Mouse (Mus musculus) heart, embryonic 16.5 days (tissue): ENCODE measurements at regions not wholly inside any gene's neighbourhood (a gene's known extent, or its start where the extent isn't known, plus 50 kb on each side); places are given as distances from the start of the nearest gene placed in this dataset.

ENCODE experiments used
- ATAC-seq: fragments of 200-750 bp; cut with Nextera tagmentation; replicated peaks from 2 replicates; pipeline ENCODE4 v1.8.0; 2017; ENCODE audit warnings: moderate number of reproducible peaks; ENCODE audit not compliant: insufficient read depth, low FRiP score; ENCODE audit errors: extremely low read depth
- H3K27ac ChIP-seq: fragments of 300-500 bp; sonication (generic); 2 replicates; pipeline ENCODE4 v1.5.1; 2014; ENCODE audit warnings: mild to moderate bottlenecking, low read length, control low read depth, moderate library complexity
- H3K27me3 ChIP-seq: fragments of 300-500 bp; sonication (generic); 2 replicates; pipeline ENCODE4 v1.6.1; 2014; ENCODE audit warnings: low read length, mixed read lengths; ENCODE audit not compliant: control insufficient read depth, insufficient read depth
- H3K36me3 ChIP-seq: fragments of 300-500 bp; sonication (generic); 2 replicates; pipeline ENCODE4 v1.6.1; 2014; ENCODE audit not compliant: control insufficient read depth, insufficient read depth
- H3K4me1 ChIP-seq: fragments of 300-500 bp; sonication (generic); 2 replicates; pipeline ENCODE4 v1.6.1; 2014; ENCODE audit warnings: low read length, mixed read lengths; ENCODE audit not compliant: control insufficient read depth, insufficient read depth
- H3K4me2 ChIP-seq: fragments of 300-500 bp; sonication (generic); 2 replicates; pipeline ENCODE4 v1.6.1; 2014; ENCODE audit warnings: low read depth, mild to moderate bottlenecking, control low read depth, low read length
- H3K4me3 ChIP-seq: fragments of 300-500 bp; sonication (generic); 2 replicates; pipeline ENCODE4 v1.5.1; 2014; ENCODE audit warnings: mild to moderate bottlenecking, control low read depth, low read length
- H3K9ac ChIP-seq: fragments of 300-500 bp; sonication (generic); 2 replicates; pipeline ENCODE4 v1.6.1; 2014; ENCODE audit warnings: low read length, control low read depth
- H3K9me3 ChIP-seq: fragments of 300-500 bp; sonication (generic); replicated peaks from 2 replicates; pipeline ENCODE4 v1.6.1; 2016; ENCODE audit warnings: low read length; ENCODE audit not compliant: control insufficient read depth
- WGBS: fragments of 180-500 bp; shearing (Covaris S2); extraction: QIAGEN DNeasy Blood & Tissue Kit; methylation state at CpG from one replicate; pipeline ENCODE4 v1.1.7; 2014; 5-methylcytosine and 5-hydroxymethylcytosine counted together

DNA sequence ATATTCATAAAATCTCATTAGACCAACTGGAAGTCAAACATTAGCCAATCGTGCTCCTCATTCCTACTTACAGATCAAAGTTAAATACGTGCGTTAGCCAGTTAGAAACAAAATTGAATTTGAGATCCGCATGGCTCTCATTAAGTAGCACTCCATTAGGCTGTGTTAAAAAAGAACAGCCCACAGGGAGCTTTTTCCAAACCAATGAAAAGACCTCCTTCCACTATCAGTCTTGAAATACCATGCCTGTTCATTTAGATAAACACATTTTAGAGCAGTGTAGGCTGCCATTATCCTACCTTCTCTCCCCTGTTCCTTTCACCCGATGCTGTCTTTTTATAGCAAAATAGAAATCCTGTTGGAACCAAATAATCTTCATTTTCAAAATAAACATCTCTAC lies 261.5 kb upstream of the Ppargc1a start:
- no peak overlapping the region for H3K9ac ChIP-seq
- no peaks in the 10 kb centered on the region for H3K9me3 ChIP-seq
- no peak for ATAC-seq
- H3K4me2 ChIP-seq, result no peak overlapping the region
- H3K27ac ChIP-seq, result no peak overlapping the region
- no peaks in the 10 kb centered on the region for H3K36me3 ChIP-seq
- no peaks in the 10 kb centered on the region for H3K27me3 ChIP-seq
- WGBS, result 77% methylated on average over 5 of the region's 5 CpGs
- no peak overlapping the region for H3K4me3 ChIP-seq
- no peaks in the 10 kb centered on the region for H3K4me1 ChIP-seq

DNA sequence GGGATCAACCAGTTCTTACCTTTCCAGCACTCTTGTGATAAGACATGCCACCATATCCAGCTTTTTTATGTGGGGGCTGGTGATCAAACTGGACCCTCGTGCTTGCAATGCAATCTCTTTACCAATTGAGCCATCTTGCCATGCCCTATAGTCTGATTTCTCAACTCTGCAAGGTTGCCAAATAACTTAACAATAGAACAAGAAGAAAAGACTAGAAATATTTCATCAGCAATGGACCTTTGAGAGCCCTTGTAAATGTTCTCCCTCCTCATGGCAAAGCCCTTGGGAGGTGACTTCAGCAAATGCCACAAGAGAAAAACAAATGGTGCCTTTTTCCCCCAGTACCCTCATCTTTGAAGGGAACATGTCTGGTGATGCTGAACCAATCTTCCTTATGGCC lies 258.7 kb upstream of the Ppargc1a start:
- H3K4me1 ChIP-seq, result no peaks in the 10 kb centered on the region
- no peak for ATAC-seq
- no peaks in the 10 kb centered on the region for H3K9me3 ChIP-seq
- no peak overlapping the region for H3K4me2 ChIP-seq
- H3K27ac ChIP-seq, result no peak overlapping the region
- no peak overlapping the region for H3K4me3 ChIP-seq
- no peak overlapping the region for H3K9ac ChIP-seq
- H3K36me3 ChIP-seq, result no peaks in the 10 kb centered on the region
- WGBS, result 88% methylated on average over 1 of the region's 1 CpGs
- H3K27me3 ChIP-seq, result no peaks in the 10 kb centered on the region

DNA sequence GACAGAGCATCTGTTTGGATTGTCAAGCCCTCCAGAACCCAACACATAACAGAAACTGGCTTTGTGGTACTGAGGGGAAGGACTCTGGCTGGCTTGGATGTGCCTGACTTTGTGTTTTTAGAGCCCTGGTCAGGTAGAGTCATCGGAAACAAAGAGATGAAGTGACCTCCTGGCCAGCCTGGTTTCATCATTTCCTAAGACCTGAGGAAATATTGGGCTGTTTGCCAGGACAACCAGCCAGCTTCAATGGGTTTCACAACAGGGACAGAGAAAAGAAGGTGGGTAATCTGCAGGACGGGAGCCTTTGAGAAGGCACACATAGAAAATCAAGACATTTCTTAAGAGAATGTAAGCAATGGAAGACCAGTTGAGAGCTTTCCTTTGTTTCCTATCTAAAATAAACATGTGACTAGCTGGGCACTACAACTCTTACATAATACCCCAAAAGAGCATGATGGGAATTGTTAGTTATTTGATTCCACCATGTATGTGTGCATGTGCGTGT lies 258.1 kb upstream of the Ppargc1a start:
- no peak for ATAC-seq
- 88% methylated on average over 3 of the region's 3 CpGs for WGBS
- Histone ChIP-seq H3K36me3 (no peaks in the 10 kb centered on the region), H3K4me1 (no peaks in the 10 kb centered on the region), H3K27ac (no peak overlapping the region), H3K9ac (no peak overlapping the region), H3K9me3 (no peaks in the 10 kb centered on the region), H3K4me2 (no peak overlapping the region), H3K27me3 (no peaks in the 10 kb centered on the region), H3K4me3 (no peak overlapping the region)

DNA sequence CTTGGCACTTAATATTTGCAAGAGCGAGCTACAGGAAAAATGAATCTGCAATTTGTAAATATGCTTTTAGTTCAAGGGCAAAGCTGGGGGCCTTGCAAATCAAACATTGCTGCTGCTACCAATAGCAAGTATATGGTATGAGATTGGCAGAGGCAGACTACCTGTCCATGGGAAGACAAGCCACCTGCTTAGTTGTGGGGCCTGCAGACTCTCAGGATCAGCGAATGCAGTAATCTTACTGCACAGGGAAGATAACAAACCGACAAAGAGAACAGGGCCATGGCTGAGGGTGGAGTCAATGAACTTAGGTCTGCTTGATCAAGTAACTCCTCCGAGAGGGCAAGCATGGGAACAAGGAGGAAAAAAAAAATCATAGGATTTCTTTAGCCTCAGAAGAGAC lies 257.2 kb upstream of the Ppargc1a start:
- H3K36me3 ChIP-seq, result no peaks in the 10 kb centered on the region
- H3K4me3 ChIP-seq, result no peak overlapping the region
- no peak overlapping the region for H3K4me2 ChIP-seq
- H3K27ac ChIP-seq, result no peak overlapping the region
- no peak overlapping the region for H3K9ac ChIP-seq
- H3K9me3 ChIP-seq, result no peaks in the 10 kb centered on the region; the same call in 1 of the 2 replicates
- no peak for ATAC-seq
- H3K4me1 ChIP-seq, result no peaks in the 10 kb centered on the region
- WGBS, result 66% methylated on average over 4 of the region's 4 CpGs
- no peaks in the 10 kb centered on the region for H3K27me3 ChIP-seq

DNA sequence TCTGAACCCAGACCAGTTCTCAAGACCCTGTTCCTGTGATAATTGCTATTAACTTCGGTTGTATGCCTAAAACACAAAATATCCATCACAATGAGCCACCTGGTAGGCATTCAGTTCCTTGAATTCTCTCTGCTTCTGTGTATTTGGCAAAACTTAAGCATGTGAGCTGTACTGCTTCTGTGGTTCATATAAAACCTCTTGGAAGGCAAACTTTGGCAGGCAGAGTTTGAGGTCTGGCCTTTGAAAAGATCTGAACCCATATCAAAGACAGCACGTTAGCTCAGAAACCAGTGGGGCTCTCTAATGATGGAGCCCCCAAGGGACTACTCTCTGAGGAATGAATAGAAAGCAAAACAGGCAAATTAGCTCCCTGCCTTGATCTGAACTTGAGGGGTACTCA lies 256.1 kb upstream of the Ppargc1a start:
- no peaks in the 10 kb centered on the region for H3K4me1 ChIP-seq
- H3K36me3 ChIP-seq, result no peaks in the 10 kb centered on the region
- H3K4me3 ChIP-seq, result no peak overlapping the region
- H3K27me3 ChIP-seq, result no peaks in the 10 kb centered on the region
- no peak for ATAC-seq
- no peak overlapping the region for H3K4me2 ChIP-seq
- no peak overlapping the region for H3K9ac ChIP-seq
- no peaks in the 10 kb centered on the region; the same call in 1 of the 2 replicates for H3K9me3 ChIP-seq
- no peak overlapping the region for H3K27ac ChIP-seq
- WGBS, result 81% methylated on average over 2 of the region's 2 CpGs

DNA sequence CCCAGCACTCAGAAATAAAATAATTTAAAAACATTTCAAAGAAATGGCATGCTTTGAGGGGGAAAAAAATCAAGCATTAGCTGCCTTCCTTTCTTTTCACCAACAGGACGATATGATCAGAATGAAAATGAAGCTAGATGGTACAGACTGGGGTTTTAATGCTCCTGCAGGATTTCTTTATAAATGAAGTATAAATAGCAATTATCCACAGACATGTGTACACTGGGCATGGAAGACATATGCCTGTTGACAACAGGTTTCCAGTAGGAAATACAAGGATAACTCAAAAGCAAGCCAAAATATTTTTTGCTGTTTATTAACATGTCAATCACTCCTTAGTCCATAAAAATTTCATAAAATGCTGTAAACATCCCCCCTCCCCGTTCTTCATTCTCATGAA lies 248.7 kb upstream of the Ppargc1a start:
- ATAC-seq, result no peak
- H3K27me3 ChIP-seq, result no peaks in the 10 kb centered on the region
- no peak overlapping the region for H3K9ac ChIP-seq
- no peak overlapping the region for H3K27ac ChIP-seq
- H3K4me2 ChIP-seq, result no peak overlapping the region
- H3K4me3 ChIP-seq, result no peak overlapping the region
- no peaks in the 10 kb centered on the region; the same call in 1 of the 2 replicates for H3K9me3 ChIP-seq
- 76% methylated on average over 2 of the region's 2 CpGs for WGBS
- no peaks in the 10 kb centered on the region for H3K4me1 ChIP-seq
- no peaks in the 10 kb centered on the region for H3K36me3 ChIP-seq

DNA sequence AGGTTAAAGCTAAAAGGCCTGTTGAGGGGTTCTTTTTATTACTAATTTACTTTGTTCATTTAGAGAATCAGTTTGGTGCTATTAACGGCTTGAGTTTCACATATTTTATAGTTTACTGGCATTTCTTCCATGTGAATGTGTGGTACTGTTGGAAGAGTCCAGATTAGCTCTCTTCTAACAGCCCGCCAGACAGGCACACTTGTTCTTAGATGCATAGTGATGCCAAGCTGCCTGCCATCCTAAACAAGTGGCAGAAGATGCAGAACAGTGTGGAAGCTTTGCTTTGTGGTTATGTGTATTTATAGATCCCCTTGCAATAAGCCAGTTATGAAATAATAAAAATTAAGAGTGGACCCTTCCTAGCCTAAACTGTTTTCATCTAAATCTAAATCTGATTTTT lies 244.2 kb upstream of the Ppargc1a start:
- no peaks in the 10 kb centered on the region for H3K4me1 ChIP-seq
- no peak overlapping the region for H3K4me2 ChIP-seq
- H3K4me3 ChIP-seq, result no peak overlapping the region
- H3K27me3 ChIP-seq, result no peaks in the 10 kb centered on the region
- WGBS, result 81% methylated on average over 2 of the region's 2 CpGs
- ATAC-seq, result no peak
- no peak overlapping the region for H3K27ac ChIP-seq
- H3K9ac ChIP-seq, result no peak overlapping the region
- H3K9me3 ChIP-seq, result no peaks in the 10 kb centered on the region
- no peaks in the 10 kb centered on the region for H3K36me3 ChIP-seq

DNA sequence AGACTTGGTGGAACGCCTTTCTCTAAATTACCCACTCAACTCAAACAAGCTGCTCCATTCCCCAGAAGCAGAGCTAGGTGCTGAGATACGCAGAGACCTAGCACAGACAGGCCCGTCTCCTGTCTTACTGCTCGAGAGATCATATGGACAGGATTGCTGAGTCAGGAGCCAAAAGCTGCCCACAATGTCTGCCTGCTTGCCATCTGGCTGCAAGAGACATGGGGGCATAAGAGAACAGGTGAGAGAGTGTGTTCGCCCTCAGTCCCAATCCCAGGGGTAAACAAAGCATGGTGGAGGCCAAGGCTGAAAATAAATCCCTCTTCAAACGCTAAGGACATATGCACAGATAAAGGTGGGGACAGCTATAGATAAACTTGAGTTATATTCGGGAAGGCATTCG lies 234.0 kb upstream of the Ppargc1a start:
- Histone ChIP-seq H3K36me3 (no peaks in the 10 kb centered on the region), H3K4me1 (peaks cover 11% of the 10 kb centered on the region), H3K4me3 (no peak overlapping the region), H3K4me2 (0 out of 2 replicates have a peak overlapping the region, but pooled peaks have one; percentile 1), H3K27me3 (no peaks in the 10 kb centered on the region), H3K9ac (no peak overlapping the region), H3K27ac (no peak overlapping the region), H3K9me3 (no peaks in the 10 kb centered on the region)
- no peak for ATAC-seq
- WGBS, result 63% methylated on average over 8 of the region's 8 CpGs

DNA sequence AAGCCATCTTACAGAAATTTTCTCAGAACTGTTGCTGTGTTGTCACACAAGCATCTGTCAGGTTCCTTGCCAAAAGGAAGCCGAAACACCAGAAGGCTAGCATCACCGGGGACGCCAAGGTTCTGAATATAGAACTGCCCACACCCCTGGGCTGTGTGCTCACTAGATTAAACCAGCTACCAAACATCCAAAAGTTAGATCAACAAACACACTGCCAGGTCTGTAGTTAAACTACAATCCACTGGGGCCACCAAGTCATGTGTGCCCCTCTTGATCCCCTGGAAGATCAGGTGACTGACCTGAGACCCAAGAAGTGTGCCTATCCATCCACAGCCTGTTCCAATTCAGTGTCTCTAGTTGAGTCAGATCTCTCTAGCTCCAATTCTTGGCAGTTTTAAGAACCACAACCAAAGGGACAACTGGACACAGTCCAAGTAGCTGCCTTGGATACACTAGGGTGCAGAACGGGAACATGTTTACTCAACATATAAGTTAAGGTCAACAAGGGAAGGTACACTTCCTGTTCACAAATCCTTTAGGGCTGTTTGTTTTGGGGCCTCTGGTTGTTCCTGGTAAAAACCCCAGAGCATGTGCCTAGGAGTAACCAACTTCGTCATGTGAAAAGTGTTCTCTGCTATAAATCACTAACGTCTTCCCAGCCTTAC lies 232.0 kb upstream of the Ppargc1a start:
- Histone ChIP-seq H3K4me1 (peaks cover 11% of the 10 kb centered on the region), H3K4me2 (no peak overlapping the region), H3K9ac (no peak overlapping the region), H3K27me3 (no peaks in the 10 kb centered on the region), H3K36me3 (no peaks in the 10 kb centered on the region), H3K4me3 (no peak overlapping the region), H3K9me3 (no peaks in the 10 kb centered on the region), H3K27ac (no peak overlapping the region)
- no peak for ATAC-seq
- WGBS, result 80% methylated on average over 6 of the region's 6 CpGs
